Mouse (Mus musculus): Measurements from ENCODE around the gene Smarce1. TPM values are rescaled to one million over a fixed set of nuclear protein-coding genes. Genes with fewer than 3 reads are reported as not detected.

Smarce1 gene
- total RNA-seq, 2 experiments from 2014 or later: 77.8 to 133 TPM

DNA sequence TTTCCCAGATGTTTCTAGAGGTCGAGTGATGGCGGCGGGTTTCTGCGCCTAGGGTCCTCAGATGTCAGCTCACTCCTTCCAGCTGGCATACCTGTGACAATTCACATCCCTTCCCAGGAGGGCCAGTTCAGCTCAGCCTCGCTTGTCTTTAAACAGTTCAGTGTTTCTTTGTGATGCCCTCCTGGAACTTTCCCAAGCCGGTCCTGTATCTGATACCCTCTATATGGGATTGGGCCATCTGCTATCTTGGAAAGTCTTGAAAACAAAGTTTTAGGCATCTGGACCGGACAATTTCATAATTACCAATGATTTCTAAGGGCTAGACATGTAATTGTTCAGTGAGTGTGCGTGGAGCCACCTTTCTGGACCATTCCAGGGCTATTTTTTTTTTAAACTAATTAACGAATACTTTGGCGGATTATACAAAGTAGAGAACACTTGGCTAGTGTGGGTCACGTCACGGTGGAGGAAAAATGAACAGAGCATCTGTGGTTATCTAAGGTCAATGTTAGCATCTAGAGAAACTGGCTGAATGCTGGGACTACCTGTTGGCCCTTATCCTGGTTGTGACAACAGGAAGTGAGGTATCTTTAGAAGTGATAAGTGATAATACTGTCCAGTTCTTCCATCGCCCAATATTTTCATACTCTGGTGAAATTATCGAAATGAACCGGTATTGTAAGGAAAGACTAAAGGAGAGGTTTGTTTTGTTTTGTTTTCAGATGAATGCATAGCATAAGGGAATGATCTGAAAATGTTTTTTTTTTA, 416 bp upstream of the Smarce1 start:
- ATAC-seq (replicated peaks; ENCODE audit: low FRiP score, poor library complexity, severe bottlenecking): no peak

DNA sequence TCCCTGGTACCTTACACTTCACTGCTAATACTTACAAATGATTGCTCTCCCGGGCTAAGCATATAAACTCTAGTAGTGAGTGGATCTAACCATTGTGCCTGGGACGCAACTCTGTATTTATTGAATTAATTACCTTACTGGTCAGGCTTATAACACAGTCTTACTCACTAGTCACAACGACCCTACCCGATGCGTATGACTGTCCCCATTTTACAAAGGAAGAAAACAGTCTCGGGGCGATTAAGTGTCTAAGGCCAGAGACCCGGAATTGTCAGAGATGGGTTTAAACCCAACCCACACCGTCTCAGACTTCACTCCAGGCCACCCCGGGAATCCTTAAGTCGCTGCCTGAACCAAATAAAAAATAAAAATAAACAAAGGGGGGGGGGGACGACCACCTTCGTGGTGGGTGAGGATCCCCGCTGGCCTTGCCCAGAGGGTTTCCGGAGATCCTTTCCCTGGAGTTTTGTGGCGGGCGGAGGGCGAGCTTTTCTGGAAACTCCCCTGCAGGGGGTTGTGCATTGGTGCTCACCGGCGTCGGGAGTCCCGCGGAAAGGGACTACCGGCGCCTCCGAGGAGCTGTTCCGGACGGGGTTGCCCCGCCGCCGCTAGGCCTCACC, 1.1 kb downstream of the Smarce1 start:
- ATAC-seq (replicated peaks; ENCODE audit: low FRiP score, poor library complexity, severe bottlenecking): peak; percentile 64

DNA sequence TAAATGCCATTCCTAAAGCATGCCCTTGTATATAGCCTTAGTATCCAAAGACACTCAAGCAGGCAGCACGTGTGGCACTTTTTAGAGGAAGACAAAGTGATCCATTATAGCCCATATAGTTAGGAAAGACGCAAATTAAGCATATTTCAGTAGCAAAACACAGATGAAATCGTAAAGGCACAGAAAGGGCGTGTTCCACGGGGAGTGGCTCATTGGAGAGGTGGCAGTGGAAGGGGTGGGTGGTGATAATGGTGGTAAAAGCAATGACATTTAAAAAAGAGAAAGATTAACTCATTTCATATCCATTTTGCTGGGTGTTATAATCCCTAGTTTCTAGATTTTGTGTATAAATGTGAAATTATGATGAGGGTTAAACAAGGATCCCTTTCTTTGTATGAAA, 4.5 kb downstream of the Smarce1 start:
- peak; percentile 85 for ATAC-seq (replicated peaks; ENCODE audit: low FRiP score, poor library complexity, severe bottlenecking)

DNA sequence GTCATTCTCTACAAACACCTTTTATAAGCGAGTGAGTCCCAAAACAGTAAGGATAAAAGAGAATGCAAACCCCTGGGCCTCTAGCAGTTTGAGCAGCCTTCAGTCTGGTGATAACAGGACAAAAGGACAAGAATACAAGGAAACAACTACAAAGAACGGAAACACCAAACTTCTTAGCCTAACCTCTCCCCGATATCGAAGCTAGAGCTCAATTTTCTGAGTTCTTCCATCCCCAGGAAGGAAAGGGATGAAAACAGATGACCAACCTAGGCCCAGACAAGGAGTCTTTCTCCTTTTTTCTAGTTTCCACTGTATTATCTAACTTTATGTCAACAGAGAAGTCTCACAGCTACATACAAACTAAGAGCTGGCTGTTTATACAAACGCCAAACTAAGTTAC, 7.5 kb downstream of the Smarce1 start:
- no peak for ATAC-seq (replicated peaks; ENCODE audit: low FRiP score, poor library complexity, severe bottlenecking)

DNA sequence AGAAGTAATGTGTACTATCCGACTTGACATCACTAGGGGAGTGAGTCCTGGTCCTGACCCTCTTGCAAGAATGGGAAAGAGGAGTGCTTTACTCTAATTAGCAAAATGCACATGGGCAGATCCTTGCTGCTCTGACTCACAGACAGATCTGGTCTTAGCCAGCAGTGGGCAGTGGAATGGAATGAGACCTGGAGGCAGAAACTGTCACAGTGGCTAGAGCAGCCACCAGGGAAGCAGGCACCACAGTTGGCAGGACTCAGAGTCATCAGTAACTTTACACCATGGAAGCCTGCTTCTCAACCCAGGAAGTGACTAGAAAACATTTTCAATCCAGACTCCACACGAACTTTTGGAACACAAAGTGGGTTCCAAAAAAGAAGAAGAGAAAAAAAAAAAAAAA, 9.0 kb downstream of the Smarce1 start:
- no peak for ATAC-seq (replicated peaks; ENCODE audit: low FRiP score, poor library complexity, severe bottlenecking)

DNA sequence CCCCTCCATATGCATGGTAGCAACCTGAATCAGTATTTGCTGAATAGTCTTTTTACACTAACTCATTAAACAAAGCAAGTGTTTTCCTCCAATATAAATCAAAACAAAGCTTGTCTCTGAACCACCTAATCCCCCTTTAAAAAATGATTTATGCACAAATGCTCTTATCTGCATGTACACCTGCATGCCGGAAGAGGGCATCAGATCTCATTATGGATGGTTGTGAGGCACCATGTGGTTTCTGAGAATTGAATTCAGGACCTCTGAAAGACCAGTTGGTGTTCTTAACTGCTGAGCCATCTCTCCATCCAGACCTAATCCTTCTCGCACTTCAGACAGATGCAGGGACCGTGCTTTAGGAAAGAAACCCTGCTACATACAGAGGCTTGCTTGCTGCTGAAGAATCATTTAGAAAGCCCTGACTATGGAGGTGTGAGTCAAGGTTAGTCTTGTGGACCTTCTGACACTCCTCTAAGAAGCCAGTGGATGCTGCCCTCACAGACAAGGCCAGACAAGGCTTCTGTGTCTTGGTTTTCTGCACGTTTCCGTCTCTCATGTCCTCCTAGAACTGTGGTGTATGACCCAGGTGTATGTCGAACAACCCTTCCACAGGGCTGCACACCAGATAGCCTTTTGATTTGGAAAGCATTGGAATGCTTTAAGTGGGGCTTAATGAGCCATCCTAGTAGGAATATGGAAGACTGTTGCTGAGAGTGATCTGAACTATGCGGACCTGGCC, 13.4 kb downstream of the Smarce1 start:
- no peak for ATAC-seq (replicated peaks; ENCODE audit: low FRiP score, poor library complexity, severe bottlenecking)

DNA sequence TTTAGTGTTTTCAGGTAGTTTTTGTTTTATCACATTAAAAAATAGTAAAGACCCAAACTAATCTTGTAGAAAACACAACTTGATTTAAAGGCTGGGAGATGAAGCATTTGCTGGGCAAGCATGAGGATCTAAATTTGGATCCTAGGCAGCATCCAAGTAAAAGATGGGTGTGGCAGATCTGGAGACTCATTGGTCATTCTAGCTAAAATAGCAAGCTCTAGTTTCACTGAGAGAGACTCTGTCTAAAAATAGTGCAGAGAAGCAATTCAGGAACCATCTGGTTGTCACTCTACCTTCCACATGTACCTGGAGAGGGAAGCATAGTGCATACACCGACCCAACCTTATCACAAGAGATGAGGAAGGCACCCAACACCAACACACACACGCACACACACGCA, 14.6 kb downstream of the Smarce1 start:
- no peak for ATAC-seq (replicated peaks; ENCODE audit: low FRiP score, poor library complexity, severe bottlenecking)

DNA sequence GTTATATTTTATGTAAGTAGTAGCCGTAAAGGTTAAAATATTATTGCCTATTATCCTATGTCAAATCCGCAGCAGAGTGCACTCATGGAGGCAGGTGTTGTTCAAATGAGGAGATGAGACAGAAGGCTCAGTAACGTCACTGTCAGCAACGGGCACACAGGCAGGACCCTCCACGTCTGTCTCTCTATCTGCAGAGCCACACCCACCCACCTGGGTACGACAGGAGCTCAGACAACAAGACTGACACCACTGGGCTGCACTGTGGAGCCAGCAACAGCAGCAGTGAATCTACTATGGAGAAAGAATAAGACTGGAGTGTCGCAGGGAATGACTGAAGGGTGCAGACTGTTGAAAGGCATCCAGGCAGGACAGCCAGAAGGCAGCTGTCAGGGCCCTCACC, 18.1 kb downstream of the Smarce1 start:
- ATAC-seq (replicated peaks; ENCODE audit: low FRiP score, poor library complexity, severe bottlenecking): no peak

DNA sequence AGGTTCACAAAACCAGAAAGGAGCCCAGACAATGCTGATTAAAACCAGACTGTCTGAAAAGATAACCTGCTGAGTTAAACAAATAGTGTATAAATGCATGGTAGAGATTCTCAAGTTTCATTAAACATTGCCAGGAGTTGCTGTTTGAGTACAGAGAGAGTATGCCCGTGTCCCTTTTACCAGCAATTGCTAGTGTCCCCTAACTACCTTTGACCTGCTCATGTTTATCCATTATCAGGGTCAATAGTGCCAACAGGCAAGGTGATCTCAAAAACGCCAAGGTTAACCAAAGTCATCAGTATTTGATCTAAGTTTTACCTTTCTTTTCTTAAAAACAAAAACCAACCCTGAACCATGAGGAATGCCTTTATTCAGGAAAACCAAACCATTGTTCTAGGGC, 18.9 kb downstream of the Smarce1 start:
- no peak for ATAC-seq (replicated peaks; ENCODE audit: low FRiP score, poor library complexity, severe bottlenecking)

DNA sequence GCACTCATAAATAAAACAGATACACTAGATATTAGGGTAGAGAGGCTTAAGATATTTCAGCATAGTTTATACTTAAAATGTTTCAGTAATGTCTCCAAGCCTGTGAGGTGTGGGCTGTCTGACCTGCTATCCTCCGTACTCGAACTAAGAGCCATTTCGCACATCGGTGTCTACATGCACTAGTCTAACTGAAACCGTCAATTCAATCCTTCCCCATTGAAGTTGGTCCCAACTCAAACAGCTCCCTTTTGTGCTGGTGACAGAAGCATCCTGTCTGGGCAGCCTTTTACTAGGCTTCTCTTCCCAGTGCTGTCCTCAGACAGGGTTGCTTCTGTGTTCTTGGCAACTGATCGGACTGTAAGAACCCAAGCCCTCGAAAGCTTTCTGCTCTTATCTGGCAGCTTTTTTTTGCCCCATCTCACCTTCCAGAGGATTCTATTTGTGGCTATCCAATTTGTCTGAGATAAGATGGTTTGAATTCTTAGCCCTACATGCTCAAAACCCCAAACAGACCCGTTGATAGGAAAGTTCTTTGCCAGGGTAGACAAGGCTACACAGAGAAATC, 22.6 kb downstream of the Smarce1 start:
- ATAC-seq (replicated peaks; ENCODE audit: low FRiP score, poor library complexity, severe bottlenecking): no peak

DNA sequence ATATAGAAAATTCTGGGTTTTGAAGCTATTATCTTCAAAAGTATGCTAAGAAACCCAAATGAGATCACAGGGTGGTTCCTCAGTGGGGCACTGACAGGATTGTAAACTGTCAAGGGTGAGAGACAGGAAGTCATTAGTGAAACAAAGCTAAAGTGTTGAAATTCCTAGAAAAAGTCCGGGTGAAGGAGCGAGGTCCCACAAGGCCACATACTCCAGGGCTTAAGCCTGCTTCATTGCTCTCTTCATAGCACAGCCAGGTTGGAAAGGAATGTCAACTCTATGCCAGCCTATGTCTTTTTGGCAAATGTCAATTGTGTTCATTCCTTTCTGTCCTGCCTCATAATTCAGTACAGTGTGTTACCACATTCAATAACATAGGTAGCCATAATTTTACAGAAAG, 23.4 kb downstream of the Smarce1 start:
- ATAC-seq (replicated peaks; ENCODE audit: low FRiP score, poor library complexity, severe bottlenecking): no peak

DNA sequence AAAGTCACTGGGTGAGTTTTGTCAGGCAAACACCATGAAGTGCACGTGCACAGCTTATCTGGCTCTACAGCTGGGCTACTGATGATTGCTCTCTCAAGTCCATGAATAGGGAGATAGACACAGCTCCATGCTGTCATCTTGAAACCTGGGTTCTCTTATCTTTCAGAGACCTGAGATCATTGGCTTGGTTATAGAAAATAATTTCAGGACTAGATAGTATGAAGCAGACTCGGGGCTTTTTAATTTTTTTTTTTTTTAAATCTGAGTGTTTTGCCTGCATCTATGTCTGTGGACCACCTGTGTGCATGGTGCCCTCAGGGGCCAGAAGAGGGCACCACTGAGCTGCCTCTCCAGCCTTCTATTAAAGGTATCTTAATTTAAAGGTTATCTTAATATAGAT, 23.9 kb downstream of the Smarce1 start:
- ATAC-seq (replicated peaks; ENCODE audit: low FRiP score, poor library complexity, severe bottlenecking): peak; percentile 85

DNA sequence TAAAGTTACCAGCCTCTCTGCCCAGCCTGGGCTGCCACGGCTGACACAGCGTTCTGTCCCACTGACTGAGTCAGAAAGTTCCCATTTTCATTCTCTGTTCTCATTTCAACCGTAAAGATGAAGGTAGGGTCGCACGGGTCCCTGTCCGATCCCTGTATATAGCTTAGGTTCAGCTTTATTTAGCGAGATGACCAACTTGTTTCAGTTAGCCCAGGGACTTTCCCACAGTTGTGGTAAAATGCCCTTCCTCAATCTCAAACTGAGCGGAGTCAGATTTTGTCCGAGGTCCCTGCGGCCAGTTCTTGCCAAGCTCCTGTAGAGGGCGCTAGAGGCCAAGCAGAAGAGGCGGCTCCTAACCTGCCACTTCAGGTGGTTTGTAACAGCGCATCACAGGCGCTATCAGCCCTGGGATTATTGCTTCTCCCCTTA, 41.6 kb downstream of the Smarce1 start:
- peak; percentile 72 for ATAC-seq (replicated peaks; ENCODE audit: low FRiP score, poor library complexity, severe bottlenecking)

DNA sequence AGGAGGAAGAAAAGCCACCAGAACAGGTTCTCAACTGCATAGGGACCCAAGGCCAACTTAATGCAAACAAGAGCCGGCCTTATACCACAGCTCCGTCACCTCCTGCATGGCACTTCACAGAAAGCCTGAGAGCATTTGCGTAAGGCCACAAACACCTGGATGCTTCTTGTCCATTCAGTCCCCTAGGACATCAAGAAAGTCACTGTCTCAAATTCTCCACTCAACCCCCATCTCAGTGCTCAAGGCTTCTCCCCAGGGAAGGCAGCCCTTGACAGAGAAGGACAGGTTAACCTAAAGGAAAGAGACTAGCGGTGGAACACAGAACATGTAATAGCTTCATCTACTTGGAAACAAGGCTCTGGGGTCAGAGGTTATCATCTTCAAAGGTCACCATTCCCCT, 43.5 kb downstream of the Smarce1 start:
- no peak for ATAC-seq (replicated peaks; ENCODE audit: low FRiP score, poor library complexity, severe bottlenecking)

DNA sequence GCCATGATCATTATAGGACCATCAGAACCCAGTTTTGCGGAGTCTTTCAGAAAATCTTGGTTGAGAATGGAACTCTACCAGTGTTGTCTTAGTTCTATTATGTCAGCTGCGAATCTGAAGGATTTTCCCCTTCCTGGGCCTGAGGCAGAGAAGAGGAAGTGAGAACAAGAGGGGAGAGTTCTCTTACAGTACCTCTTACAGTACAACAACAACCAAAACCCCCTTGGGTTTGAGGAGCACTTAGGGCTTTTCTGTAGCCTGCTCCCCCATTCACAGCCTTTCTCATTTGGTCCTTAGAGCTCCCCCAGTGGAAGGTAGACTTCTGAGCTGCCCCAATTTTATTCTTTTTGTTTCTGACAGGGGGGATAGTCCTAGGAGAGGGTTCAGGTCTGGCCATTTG, 44.0 kb downstream of the Smarce1 start:
- no peak for ATAC-seq (replicated peaks; ENCODE audit: low FRiP score, poor library complexity, severe bottlenecking)

DNA sequence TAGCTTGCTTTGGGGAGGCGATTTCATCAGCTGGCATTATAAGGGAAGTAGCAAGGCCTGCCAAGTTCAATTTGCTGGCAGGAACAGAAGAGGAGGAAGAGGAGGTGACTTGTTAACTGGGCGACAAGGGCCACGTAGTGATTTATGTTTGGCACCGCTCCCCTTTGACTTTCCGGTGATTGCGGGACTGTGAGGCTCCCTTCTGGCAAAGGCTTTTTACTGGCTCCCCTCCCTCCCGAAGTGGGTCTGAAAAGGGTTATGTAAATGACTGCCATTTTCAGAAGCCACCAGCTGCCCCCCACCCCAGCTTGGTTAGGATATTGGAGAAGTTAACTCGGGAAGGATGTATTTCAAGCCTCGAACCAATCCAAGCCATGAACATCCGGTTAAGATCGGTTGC, 48.2 kb downstream of the Smarce1 start:
- ATAC-seq (replicated peaks; ENCODE audit: low FRiP score, poor library complexity, severe bottlenecking): no peak

DNA sequence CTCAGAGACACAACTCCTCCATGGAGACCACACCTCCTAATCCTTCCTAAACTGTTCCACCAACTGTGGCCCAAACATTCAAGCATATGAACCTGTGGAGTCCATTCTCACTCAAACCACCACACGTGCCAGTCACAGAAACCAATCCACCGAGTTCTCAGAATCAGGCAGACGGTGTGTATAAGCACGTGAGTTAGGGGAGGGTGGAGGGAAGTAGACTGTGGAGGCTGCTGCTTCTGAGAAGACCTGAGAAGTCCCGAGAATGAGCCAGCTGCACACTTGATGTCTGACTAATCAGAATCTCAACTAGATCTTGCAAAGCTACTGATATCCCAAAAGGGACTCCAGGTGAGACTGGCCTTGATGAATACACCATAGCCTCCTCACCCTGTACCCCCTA, 50.7 kb downstream of the Smarce1 start:
- no peak for ATAC-seq (replicated peaks; ENCODE audit: low FRiP score, poor library complexity, severe bottlenecking)

DNA sequence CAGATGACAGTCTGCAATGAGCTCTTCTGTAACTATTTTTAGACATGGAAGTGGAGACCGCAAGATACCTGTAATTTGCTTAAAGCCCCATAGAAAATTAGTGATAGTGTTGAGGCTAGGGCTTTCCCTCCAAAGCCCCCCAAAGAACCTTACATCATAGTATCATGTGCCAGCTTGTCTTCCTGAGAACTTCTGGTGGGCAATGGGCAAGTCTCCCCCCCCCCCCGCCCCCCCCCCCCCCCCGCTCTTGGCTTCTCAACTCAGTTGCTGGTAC, 53.0 kb downstream of the Smarce1 start:
- ATAC-seq (replicated peaks; ENCODE audit: low FRiP score, poor library complexity, severe bottlenecking): no peak

DNA sequence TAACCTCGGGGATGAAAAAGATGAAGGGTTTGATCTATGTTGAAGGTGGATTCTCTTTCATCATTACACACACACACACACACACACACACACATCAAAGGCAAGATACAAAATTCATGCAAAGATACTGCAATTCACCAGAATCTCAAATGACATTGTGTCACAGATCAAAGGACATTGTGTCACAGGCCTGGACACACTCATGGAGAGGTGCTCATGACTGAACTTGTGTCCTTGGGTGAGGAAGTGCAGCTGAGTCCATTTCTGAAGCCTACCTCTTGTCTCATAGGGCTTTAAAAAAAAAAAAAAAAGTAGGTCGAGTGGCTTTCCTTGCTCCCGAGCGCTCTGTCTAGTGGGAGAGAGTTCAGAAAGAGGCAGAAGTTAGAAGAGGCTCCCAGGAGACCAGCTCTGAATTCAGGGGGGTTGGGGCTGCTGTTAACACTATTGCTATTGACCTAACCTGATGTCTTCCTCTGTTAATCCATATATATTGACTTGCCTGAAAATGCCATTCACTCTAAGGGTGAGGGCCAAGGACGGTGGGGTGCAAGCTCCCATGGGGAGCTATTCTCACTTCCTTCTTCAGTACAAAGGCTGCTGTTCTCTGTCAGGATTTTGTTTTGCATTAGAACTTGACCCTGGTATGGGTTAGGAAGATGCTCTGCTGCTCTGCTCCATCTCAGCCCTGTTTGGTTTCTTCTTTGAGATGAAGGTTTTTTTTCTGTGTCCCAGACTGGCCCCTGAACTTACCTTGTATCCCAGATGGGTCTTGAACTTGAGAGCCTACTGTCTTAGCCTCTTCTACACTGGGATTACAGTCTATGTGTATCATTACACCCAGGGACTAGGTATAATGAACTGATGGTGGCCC, 53.5 kb downstream of the Smarce1 start:
- ATAC-seq (replicated peaks; ENCODE audit: low FRiP score, poor library complexity, severe bottlenecking): no peak

DNA sequence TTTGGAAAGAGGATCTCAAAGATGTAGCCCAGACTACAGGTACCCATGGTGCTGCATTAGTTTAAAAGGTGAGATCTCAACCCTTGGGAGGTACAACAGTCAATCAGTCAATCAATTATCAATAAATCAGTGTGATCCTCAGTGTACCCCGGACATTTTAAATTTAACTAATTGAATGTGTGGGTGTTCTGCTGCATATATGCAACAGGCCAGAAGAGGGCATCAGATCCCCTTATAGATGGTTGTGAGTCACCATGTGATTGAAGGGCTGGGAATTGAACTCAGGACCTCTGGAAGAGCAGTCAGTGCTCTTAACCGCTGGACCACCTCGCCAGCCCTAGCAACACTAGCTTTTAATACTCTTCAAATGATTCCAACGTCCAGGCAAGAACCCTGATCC, 58.8 kb downstream of the Smarce1 start:
- no peak for ATAC-seq (replicated peaks; ENCODE audit: low FRiP score, poor library complexity, severe bottlenecking)

All from erythroblast, adult 5-6 weeks (primary cell).